Mouse (Mus musculus): Measurements from ENCODE around the gene Aunip. TPM values are rescaled to one million over a fixed set of nuclear protein-coding genes. Genes with fewer than 3 reads are reported as not detected.

The Aunip gene
- total and polyA plus RNA-seq, 2 experiments from 2014 or later: 1.1 to 1.8 TPM

DNA sequence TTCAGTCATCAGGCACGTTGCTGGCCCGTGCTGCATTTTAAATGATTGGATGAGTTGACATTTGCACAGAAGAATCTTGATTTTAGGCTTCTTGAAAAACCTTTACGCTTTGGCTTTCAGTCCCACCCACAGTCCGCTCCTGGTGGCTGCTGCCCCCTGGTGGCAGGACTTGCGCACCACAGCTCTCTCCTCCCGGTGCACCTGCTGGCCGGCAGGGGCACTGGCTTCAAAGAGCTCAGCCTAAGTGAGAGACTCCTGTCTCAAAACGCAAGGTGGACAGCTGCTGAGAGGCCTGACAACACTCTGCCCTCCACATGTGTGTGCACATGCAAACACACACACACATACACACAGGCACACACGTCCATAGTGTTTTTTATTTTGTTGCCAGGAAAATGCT lies 32.8 kb upstream of the Aunip start:
- peak; percentile 84 for ATAC-seq
- H3K4me1 ChIP-seq (ENCODE audit: insufficient read depth): 0 out of 2 replicates have a peak, but pooled peaks cover under 1% of the 10 kb centered on the region
- H3K27ac ChIP-seq (ENCODE audit: low read depth, low read length): peak overlapping the region; percentile 62
- no peak overlapping the region for H3K4me3 ChIP-seq (ENCODE audit: low read depth, low read length)
- DNase-seq: peak; percentile 94
- no peaks in the 10 kb centered on the region for H3K27me3 ChIP-seq (ENCODE audit: insufficient read depth, low read length)
- H3K9ac ChIP-seq: no peak overlapping the region
- H3K36me3 ChIP-seq (ENCODE audit: insufficient read depth): peaks cover 39% of the 10 kb centered on the region
- no peaks in the 10 kb centered on the region for H3K9me3 ChIP-seq (ENCODE audit: low read length)
- peak; percentile 100 for TF ChIP-seq CTCF (IDR thresholded peaks at IDR 0.05; ENCODE audit: low read depth)
- WGBS: 5% methylated on average over 9 of the region's 9 CpGs
- no peak overlapping the region for H3K4me2 ChIP-seq (ENCODE audit: low read depth)

DNA sequence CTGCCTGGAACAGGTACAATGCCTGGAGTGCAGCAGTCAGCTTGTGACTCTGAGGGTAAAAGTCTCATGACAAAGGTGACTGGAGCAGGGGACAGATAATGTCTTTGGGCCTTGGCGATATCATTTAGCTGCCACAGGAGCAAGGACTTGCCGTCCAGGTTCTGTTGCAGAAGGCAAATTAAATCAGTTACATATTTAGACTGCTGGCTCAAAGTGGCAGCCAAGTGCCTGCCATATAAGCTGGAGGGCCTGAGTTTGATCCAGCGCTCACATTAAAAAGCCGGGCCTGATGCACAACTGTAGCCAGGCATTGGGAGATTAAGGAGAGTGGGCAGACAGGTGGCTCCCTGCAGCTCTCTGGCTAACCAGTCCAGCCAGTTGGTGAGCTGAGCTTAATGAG lies 31.0 kb upstream of the Aunip start:
- Histone ChIP-seq H3K36me3 (ENCODE audit: insufficient read depth) (peaks cover 25% of the 10 kb centered on the region), H3K9ac (no peak overlapping the region), H3K4me1 (ENCODE audit: insufficient read depth) (no peaks in the 10 kb centered on the region), H3K27me3 (ENCODE audit: insufficient read depth, low read length) (no peaks in the 10 kb centered on the region), H3K4me2 (ENCODE audit: low read depth) (no peak overlapping the region), H3K9me3 (ENCODE audit: low read length) (no peaks in the 10 kb centered on the region), H3K4me3 (ENCODE audit: low read depth, low read length) (no peak overlapping the region), H3K27ac (ENCODE audit: low read depth, low read length) (no peak overlapping the region)
- TF ChIP-seq CTCF (IDR thresholded peaks at IDR 0.05; ENCODE audit: low read depth): no peak
- DNase-seq (no peak), ATAC-seq (no peak)
- WGBS: 85% methylated on average over 4 of the region's 4 CpGs

DNA sequence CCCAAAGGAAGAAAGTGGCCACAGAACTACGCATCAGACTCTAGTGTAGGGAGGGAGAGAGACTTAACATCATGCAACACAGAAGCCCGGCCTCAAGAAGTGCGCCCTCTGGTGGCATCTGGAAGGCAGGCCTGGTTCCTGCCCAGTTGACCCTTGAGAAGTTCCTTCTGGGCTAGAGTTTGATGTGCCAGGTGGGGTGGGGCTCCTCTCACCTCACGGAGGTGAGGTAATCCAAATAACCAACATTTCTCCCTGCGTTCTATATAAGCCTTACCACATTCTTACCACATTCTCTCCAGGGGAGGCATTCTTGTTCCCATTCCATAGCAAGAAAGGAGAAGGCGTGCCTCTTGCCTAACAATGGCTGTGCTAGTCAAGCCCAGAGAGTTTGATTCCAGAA lies 29.9 kb upstream of the Aunip start:
- H3K4me2 ChIP-seq (ENCODE audit: low read depth): no peak overlapping the region
- ATAC-seq (no peak; the same call in 1 of the 2 replicates), DNase-seq (peak; percentile 69)
- H3K36me3 ChIP-seq (ENCODE audit: insufficient read depth): peaks cover 15% of the 10 kb centered on the region
- TF ChIP-seq CTCF (IDR thresholded peaks at IDR 0.05; ENCODE audit: low read depth): peak; percentile 85
- H3K4me3 ChIP-seq (ENCODE audit: low read depth, low read length): no peak overlapping the region
- no peak overlapping the region for H3K9ac ChIP-seq
- no peaks in the 10 kb centered on the region for H3K9me3 ChIP-seq (ENCODE audit: low read length)
- WGBS: 23% methylated on average over 6 of the region's 6 CpGs
- no peak overlapping the region for H3K27ac ChIP-seq (ENCODE audit: low read depth, low read length)
- H3K4me1 ChIP-seq (ENCODE audit: insufficient read depth): no peaks in the 10 kb centered on the region
- no peaks in the 10 kb centered on the region for H3K27me3 ChIP-seq (ENCODE audit: insufficient read depth, low read length)

DNA sequence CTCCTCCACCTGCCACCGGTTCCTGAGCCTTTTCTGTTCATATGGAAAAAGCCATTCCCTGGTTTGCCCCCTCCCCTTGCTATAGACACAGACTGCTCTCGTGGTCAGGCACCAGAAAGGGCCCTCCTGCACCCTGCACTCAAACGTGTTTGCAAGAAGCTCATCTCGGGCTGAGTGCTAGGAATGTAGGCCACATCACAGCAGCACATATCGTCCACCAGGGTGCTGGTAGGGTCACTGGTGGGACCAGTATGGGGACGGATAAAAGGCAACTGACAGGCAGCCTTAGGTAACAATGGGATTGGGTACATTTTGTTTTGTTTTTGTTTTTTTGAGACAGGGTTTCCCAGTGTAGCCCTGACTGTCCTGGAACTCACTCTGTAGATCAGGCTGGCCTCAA lies 29.5 kb upstream of the Aunip start:
- Histone ChIP-seq H3K9ac (no peak overlapping the region), H3K4me3 (ENCODE audit: low read depth, low read length) (no peak overlapping the region), H3K36me3 (ENCODE audit: insufficient read depth) (peaks cover 12% of the 10 kb centered on the region), H3K4me1 (ENCODE audit: insufficient read depth) (no peaks in the 10 kb centered on the region), H3K27ac (ENCODE audit: low read depth, low read length) (no peak overlapping the region), H3K4me2 (ENCODE audit: low read depth) (no peak overlapping the region), H3K27me3 (ENCODE audit: insufficient read depth, low read length) (no peaks in the 10 kb centered on the region), H3K9me3 (ENCODE audit: low read length) (no peaks in the 10 kb centered on the region)
- DNase-seq (no peak), ATAC-seq (no peak)
- no peak for TF ChIP-seq CTCF (IDR thresholded peaks at IDR 0.05; ENCODE audit: low read depth)
- 63% methylated on average over 6 of the region's 6 CpGs for WGBS

DNA sequence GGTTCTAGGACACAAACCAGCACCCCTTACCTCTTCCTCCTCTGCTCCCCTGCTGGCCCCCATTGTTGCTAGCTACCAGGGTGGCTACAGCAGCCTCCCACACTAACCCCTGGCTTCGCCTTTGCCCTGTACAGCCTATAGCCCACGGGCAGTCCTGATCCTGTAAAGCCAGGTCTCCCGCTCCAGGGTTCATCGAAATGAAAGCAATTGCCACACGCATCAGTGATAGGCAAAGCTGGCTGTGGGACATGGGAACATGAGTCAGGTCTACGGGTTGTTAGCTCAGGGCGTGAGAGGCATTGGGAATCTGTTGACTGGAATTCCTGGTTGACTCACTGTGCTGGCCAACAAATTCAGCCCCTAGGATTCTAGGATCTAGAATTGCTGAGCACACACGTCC lies 28.4 kb upstream of the Aunip start:
- Histone ChIP-seq H3K4me3 (ENCODE audit: low read depth, low read length) (no peak overlapping the region), H3K4me1 (ENCODE audit: insufficient read depth) (no peaks in the 10 kb centered on the region), H3K4me2 (ENCODE audit: low read depth) (no peak overlapping the region), H3K27ac (ENCODE audit: low read depth, low read length) (no peak overlapping the region), H3K9ac (no peak overlapping the region), H3K27me3 (ENCODE audit: insufficient read depth, low read length) (no peaks in the 10 kb centered on the region), H3K36me3 (ENCODE audit: insufficient read depth) (0 out of 2 replicates have a peak, but pooled peaks cover under 1% of the 10 kb centered on the region), H3K9me3 (ENCODE audit: low read length) (no peaks in the 10 kb centered on the region)
- ATAC-seq (no peak), DNase-seq (no peak)
- TF ChIP-seq CTCF (IDR thresholded peaks at IDR 0.05; ENCODE audit: low read depth): no peak
- WGBS: 76% methylated on average over 8 of the region's 8 CpGs

DNA sequence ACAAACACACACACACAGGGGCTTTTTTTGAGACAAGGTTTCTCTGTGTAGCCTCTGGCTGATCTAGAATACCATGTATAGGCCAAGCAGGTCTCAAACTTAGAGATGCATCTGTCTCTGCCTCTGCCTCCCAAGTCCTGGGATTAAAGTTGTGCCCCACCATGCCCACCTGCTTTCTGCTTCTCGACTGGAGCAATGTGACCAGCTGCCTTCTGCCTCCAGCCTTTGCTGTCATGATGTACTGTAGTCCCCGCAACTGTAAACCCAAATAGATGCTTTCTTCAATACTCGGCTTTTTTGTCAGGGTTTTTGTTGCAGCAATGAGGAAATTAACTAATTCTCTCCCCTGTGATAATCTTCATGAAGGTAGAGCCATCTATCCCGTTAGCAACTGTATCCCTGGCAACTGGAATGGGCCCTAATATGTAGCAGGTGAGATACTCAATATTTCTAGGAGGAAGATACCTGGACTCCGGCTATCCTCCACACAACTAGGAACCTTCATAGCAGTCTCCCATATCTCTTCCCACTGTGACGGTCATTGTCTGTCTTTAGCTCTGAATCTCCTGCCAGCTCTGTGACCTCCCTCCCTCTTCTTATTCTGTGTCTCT lies 27.6 kb upstream of the Aunip start:
- H3K9ac ChIP-seq: no peak overlapping the region
- no peaks in the 10 kb centered on the region for H3K9me3 ChIP-seq (ENCODE audit: low read length)
- H3K36me3 ChIP-seq (ENCODE audit: insufficient read depth): no peaks in the 10 kb centered on the region
- no peak for TF ChIP-seq CTCF (IDR thresholded peaks at IDR 0.05; ENCODE audit: low read depth)
- H3K4me2 ChIP-seq (ENCODE audit: low read depth): no peak overlapping the region
- 55% methylated on average over 6 of the region's 6 CpGs for WGBS
- no peak overlapping the region for H3K4me3 ChIP-seq (ENCODE audit: low read depth, low read length)
- H3K4me1 ChIP-seq (ENCODE audit: insufficient read depth): no peaks in the 10 kb centered on the region
- H3K27me3 ChIP-seq (ENCODE audit: insufficient read depth, low read length): no peaks in the 10 kb centered on the region
- DNase-seq (no peak), ATAC-seq (peak; percentile 46; the same call in 1 of the 2 replicates)
- no peak overlapping the region for H3K27ac ChIP-seq (ENCODE audit: low read depth, low read length)

DNA sequence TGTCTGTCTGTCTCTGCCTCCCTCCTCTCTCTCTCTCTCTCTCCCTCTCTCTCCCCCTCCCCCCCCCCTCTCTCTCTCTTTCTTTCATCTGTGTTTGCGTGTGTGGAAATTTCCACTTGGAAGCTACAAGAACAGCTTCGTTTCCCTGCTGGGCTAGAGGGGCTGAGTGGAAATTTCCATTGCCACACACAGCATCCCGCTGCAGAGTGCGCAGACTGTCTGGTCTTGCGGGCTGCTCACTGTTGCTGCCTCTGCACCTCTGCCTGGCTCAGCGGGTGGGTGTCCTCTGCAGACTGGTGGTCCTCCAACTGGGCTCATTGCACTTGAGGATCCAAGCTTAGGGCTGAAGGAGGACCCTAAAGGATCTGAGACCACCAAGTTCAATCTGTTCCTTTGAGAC lies 27.1 kb upstream of the Aunip start:
- ATAC-seq: peak; percentile 35; the same call in 1 of the 2 replicates
- WGBS: 30% methylated on average over 6 of the region's 6 CpGs
- peak overlapping the region; percentile 40 for H3K27ac ChIP-seq (ENCODE audit: low read depth, low read length)
- H3K4me1 ChIP-seq (ENCODE audit: insufficient read depth): no peaks in the 10 kb centered on the region
- no peak for DNase-seq
- H3K9ac ChIP-seq: no peak overlapping the region
- H3K36me3 ChIP-seq (ENCODE audit: insufficient read depth): no peaks in the 10 kb centered on the region
- H3K27me3 ChIP-seq (ENCODE audit: insufficient read depth, low read length): no peaks in the 10 kb centered on the region
- no peak for TF ChIP-seq CTCF (IDR thresholded peaks at IDR 0.05; ENCODE audit: low read depth)
- H3K4me3 ChIP-seq (ENCODE audit: low read depth, low read length): no peak overlapping the region
- no peak overlapping the region for H3K4me2 ChIP-seq (ENCODE audit: low read depth)
- H3K9me3 ChIP-seq (ENCODE audit: low read length): no peaks in the 10 kb centered on the region
